10 mouse cellular contexts compared by ENCODE assay signal in genomic region chr9:78533296-78533935, GRCm38 (mm10). TPM values are rescaled to one million over a fixed set of nuclear protein-coding genes. Genes with fewer than 3 reads are reported as not detected.
DNase-seq lines count a peak whose midpoint lies in the region; TF ChIP-seq lines count a peak whose summit lies in the region.
"Had no signal": no experiment of that assay in that cellular context is flagged by ENCODE, and none has a peak within 500 bp of the region (broad histone marks: within the 10 kb centered on the region; RNA-seq: fewer than 3 reads in every experiment).

No protein-coding gene starts in this region.

- peak overlapping the region; percentile 42 for H3K4me3 ChIP-seq in gastrocnemius, adult 2 months
- peak overlapping the region; percentile 32; the same call in 1 of the 2 replicates for H3K4me3 ChIP-seq in thymus, adult 2 months (ENCODE audit: control insufficient read depth, insufficient read depth, low read length)
- H3K4me3 ChIP-seq: neural tube, embryonic 13.5 days had no signal

- no peaks in the 10 kb centered on the region for H3K36me3 ChIP-seq in thymus, adult 2 months (ENCODE audit: control insufficient read depth, insufficient read depth, low read length)

- no peak overlapping the region for H3K27ac ChIP-seq in gastrocnemius, adult 2 months
- peak overlapping the region; percentile 84 for H3K27ac ChIP-seq in thymus, adult 2 months (ENCODE audit: control insufficient read depth, insufficient read depth, low read length)
- H3K27ac ChIP-seq: neural tube, embryonic 13.5 days had no signal

- no peak for DNase-seq in gastrocnemius, adult 2 months
- DNase-seq in gastrocnemius, postnatal 4 days (ENCODE audit: low spot score in 2 of 2): no peak
- DNase-seq in kidney, adult 8-10 months: peak; percentile 48 to 57
- peak; percentile 65 for DNase-seq in lung, postnatal 10 days
- DNase-seq in thymus, adult 2 months: peak; percentile 56
- DNase-seq in ovary, postnatal 36 days (ENCODE audit: low spot score): no peak
- DNase-seq in cerebellum, adult 9-11 months: no peak
- no peak for DNase-seq in left cerebral cortex, adult 11 months (ENCODE audit: low spot score)
- DNase-seq: cerebellum, postnatal 36 days had no signal

- 55% methylated on average over 18 of the region's 18 CpGs for WGBS in thymus, adult 2 months

- TF ChIP-seq POLR2A in thymus, adult 2 months (IDR thresholded peaks at IDR 0.05; ENCODE audit: control insufficient read depth, extremely low read depth, insufficient read depth, low read length, poor library complexity): no peak

- no peaks in the 10 kb centered on the region for H3K27me3 ChIP-seq in thymus, adult 2 months (ENCODE audit: control insufficient read depth, insufficient read depth, low read length)
- H3K27me3 ChIP-seq: neural tube, embryonic 13.5 days had no signal

- intact Hi-C loops in gastrocnemius, adult 2 months (cut with DNase I): no loop called here

- TF ChIP-seq CTCF in gastrocnemius, adult 2 months (IDR thresholded peaks at IDR 0.05): no peak
- no peak for TF ChIP-seq CTCF in thymus, adult 2 months (IDR thresholded peaks at IDR 0.05; ENCODE audit: borderline replicate concordance, control insufficient read depth, extremely low read depth, insufficient read depth, low read length, poor library complexity)

- H3K4me1 ChIP-seq in thymus, adult 2 months (replicated peaks; ENCODE audit: control insufficient read depth, insufficient read depth, low read length): no peaks in the 10 kb centered on the region
- H3K4me1 ChIP-seq: neural tube, embryonic 13.5 days had no signal

RNA-seq across cellular contexts. Expression of gene Eef1a1, which starts 44.5 kb away (rescaled TPM):
- 100 to 1,000 TPM; 390 to 557 TPM for total RNA-seq in gastrocnemius, adult 2 months (2021)
- 1,000 to 10,000 TPM; 5,472 to 6,062 TPM for total RNA-seq in gastrocnemius, postnatal 4 days (2021)
- polyA plus RNA-seq in thymus, adult 2 months (2012; rRNA removed): 4,171 and 4,540 TPM in 2 replicates

RNA-seq across cellular contexts. Expression of gene Slc17a5, which starts 54.4 kb away (rescaled TPM):
- total RNA-seq in gastrocnemius, adult 2 months (2021): 1 to 10 TPM; 2.7 to 2.8 TPM
- 1 to 10 TPM; 7.6 to 7.9 TPM for total RNA-seq in gastrocnemius, postnatal 4 days (2021)
- 15.5 and 16.6 TPM in 2 replicates for polyA plus RNA-seq in thymus, adult 2 months (2012; rRNA removed)

Comparison
In these comparisons a context has a peak if more than half of its experiments do, and no peak if none do; other contexts are left out.
1. RNA of gene Eef1a1, which starts 44.5 kb away (total RNA-seq): 5,472 to 6,062 TPM in gastrocnemius, postnatal 4 days; 390 to 557 TPM in gastrocnemius, adult 2 months; every median in the first group is over 4 times any median in the second.
2. DNase-seq: peak in kidney, adult 8-10 months (2 of 2), lung, postnatal 10 days (single experiment) and thymus, adult 2 months (single experiment); none in gastrocnemius, adult 2 months (single experiment), gastrocnemius, postnatal 4 days (0 of 2), ovary, postnatal 36 days (single experiment), cerebellum, adult 9-11 months (single experiment) and left cerebral cortex, adult 11 months (single experiment).